Mouse (Mus musculus) ZHBTc4 (cell line): ENCODE results near the gene Vmn2r88.
"Not testable (repeated sequence)": the region's sequence is repeated elsewhere in the genome, so short reads cannot be mapped to it uniquely, and the experiment has no call there.

Source experiments
- DNase-seq: peaks from one replicate; pipeline ENCODE4 v3.0.0-alpha.2; 2011; ENCODE audit warnings: low read depth, low spot score

Vmn2r88 gene

GRCm38 (mm10) chr14:51410520-51410919 is at the start of gene Vmn2r88:
Vmn2r88 (plus strand) TSS chr14:51410820.
- DNase-seq = no peak

- DNase-seq = no peak
Measured at GRCm38 (mm10) chr14:51361456-51361855, 49.2 kb upstream of the Vmn2r88 start, which contains the start of gene Gm7247. Gm7247 (plus strand) TSS chr14:51361756.

DNA sequence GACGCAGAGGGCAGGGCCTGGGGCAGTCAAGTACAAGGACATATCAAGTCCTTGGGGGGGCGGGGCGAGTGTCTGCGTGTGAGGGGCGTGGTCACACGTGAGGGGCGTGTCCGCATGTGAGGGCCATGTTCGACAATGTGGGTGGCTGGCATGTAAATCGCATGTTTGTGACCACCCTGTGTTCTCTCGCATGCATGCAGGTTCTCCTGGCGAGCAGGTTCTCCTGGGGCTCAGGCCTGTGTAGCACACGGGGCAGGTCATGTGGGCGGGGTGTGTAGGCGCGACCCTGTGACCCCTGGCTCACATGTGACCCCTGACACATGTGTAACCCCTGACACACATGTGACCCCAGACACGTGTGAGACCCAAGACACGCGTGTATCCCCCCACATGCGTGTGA is 27.8 kb upstream of the Vmn2r88 start:
- no peak for DNase-seq

GRCm38 (mm10) chr14:51384351-51384750 is 26.3 kb upstream of the Vmn2r88 start:
- no peak for DNase-seq

- peak; percentile 27 for DNase-seq
Measured at GRCm38 (mm10) chr14:51385741-51386140, 24.9 kb upstream of the Vmn2r88 start.

- DNase-seq = peak; percentile 36
Measured at GRCm38 (mm10) chr14:51387768-51388167, 22.9 kb upstream of the Vmn2r88 start.

- peak; percentile 71 for DNase-seq
Measured at GRCm38 (mm10) chr14:51388222-51388621, 22.4 kb upstream of the Vmn2r88 start.

- no peak for DNase-seq
Measured at GRCm38 (mm10) chr14:51423885-51424284, 13.3 kb downstream of the Vmn2r88 start.

DNA sequence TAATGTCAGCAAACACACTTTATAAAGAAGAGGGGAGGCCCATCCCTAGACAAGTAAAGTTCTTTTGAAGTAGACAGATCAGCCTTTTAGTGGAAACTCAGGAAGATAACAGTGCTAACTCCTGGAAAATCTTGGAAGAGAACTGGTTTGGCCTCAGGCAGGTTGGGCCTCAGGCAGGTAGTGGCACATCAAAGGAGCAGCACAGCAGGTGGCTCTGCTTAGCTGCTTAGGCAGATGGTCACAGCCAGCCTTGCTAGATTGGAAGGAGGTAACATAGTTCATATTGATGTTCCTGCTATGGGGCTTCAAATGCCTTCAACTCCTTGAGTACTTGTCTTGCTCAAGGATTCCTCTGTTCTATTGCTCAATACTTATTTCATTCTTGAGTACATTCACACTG is 19.5 kb downstream of the Vmn2r88 start:
- peak; percentile 53 for DNase-seq

- peak; percentile 39 for DNase-seq
Measured at GRCm38 (mm10) chr14:51434546-51434945, 23.9 kb downstream of the Vmn2r88 start.

DNA sequence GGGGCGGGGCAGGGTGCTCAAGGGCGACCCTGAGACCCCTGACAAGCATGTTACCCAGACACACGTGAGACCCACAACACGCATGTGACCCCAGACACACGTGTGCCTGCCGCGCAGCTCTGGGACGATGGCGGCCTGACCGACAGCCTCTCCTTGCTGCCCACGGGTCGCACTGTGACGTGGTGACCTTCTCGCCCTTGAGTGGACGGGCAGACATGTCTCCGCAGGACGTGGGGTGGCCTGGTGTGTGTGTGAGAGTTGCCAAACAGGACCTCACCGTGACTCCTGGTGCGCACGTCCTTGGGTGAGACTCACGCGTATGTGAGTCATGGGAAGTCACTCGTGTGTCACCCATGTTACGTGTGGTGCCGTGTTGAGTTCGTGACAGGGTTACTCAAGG is 24.4 kb downstream of the Vmn2r88 start:
- DNase-seq = no peak

DNA sequence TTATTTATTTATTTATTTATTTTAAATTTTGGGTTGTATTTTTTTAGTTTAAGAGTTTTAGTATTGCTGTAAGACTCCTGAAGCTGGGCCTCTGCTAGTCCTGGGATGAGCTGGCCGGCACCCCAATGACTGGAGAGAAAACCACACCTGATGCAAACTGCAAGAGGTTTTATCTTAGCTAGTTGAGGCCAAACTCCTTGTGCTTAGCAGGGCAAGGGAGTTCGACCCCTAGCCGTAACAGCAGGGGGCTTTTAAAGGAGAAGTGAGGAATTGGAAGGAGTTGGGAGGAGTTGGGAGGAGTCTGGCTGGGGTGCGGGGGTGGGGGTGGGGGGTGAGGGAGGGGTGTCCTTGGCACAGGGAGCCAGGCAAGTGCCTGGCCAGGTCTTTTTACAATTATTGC is 28.3 kb downstream of the Vmn2r88 start:
- DNase-seq = peak; percentile 61

GRCm38 (mm10) chr14:51451557-51451956 is 40.9 kb downstream of the Vmn2r88 start, which contains the start of gene Vmn2r89:
Vmn2r89 (plus strand) TSS chr14:51451857.
- DNase-seq = not testable (repeated sequence)
